ENCODE assay signal across 7 mouse cellular contexts in the genomic region with DNA sequence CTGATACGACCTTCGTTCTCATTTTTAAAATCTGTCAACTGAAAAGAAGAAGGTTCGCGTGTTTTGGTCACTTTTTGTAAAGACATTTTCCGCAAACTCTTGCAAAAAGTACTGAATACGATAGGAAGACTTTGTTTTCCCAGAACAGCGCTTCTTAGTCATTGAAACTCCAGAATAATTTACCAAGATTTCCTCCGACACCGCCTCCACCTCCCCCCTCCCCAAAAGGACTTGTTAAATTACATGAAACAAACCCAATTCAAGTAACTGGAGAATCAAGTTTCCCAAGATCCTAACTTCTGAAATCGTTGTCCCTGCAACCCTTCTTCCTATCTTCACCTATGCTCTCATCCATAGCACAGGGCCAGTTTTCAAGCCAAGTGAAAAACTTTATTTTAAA. TPM values are rescaled to one million over a fixed set of nuclear protein-coding genes. Genes with fewer than 3 reads are reported as not detected.
DNase-seq lines count a peak whose midpoint lies in the region; ATAC-seq lines count a peak whose summit lies in the region.

No protein-coding gene starts in this region.

- H3K4me1 ChIP-seq in neural tube, embryonic 11.5 days (ENCODE audit: control insufficient read depth, insufficient read depth, low read length) = peaks cover 9% of the 10 kb centered on the region; the same call in 1 of the 2 replicates
- H3K4me1 ChIP-seq in embryonic facial prominence, embryonic 15.5 days = 0 out of 2 replicates have a peak, but pooled peaks cover 18% of the 10 kb centered on the region
- H3K4me1 ChIP-seq in limb, embryonic 12.5 days (replicated peaks) = peaks cover 14% of the 10 kb centered on the region
- no peaks in the 10 kb centered on the region for H3K4me1 ChIP-seq in stomach, embryonic 14.5 days (ENCODE audit: control insufficient read depth, insufficient read depth, low read length)

- no peaks in the 10 kb centered on the region for H3K9me3 ChIP-seq in neural tube, embryonic 11.5 days (ENCODE audit: control insufficient read depth, low read length)
- no peaks in the 10 kb centered on the region for H3K9me3 ChIP-seq in embryonic facial prominence, embryonic 15.5 days (replicated peaks)
- H3K9me3 ChIP-seq in limb, embryonic 12.5 days = no peaks in the 10 kb centered on the region
- H3K9me3 ChIP-seq in stomach, embryonic 14.5 days (ENCODE audit: control insufficient read depth, low read depth, low read length) = no peaks in the 10 kb centered on the region

- H3K9ac ChIP-seq in neural tube, embryonic 11.5 days (ENCODE audit: low read length) = peak overlapping the region; percentile 93
- peak overlapping the region; percentile 89 for H3K9ac ChIP-seq in embryonic facial prominence, embryonic 15.5 days
- H3K9ac ChIP-seq in limb, embryonic 12.5 days (replicated peaks) = peak overlapping the region; percentile 90
- peak overlapping the region; percentile 76 for H3K9ac ChIP-seq in stomach, embryonic 14.5 days (replicated peaks; ENCODE audit: low read depth, low read length)

- H3K36me3 ChIP-seq in neural tube, embryonic 11.5 days (ENCODE audit: control insufficient read depth, insufficient read depth, low read length) = no peaks in the 10 kb centered on the region
- no peaks in the 10 kb centered on the region for H3K36me3 ChIP-seq in embryonic facial prominence, embryonic 15.5 days
- H3K36me3 ChIP-seq in limb, embryonic 12.5 days = no peaks in the 10 kb centered on the region; the same call in 1 of the 2 replicates
- no peaks in the 10 kb centered on the region for H3K36me3 ChIP-seq in stomach, embryonic 14.5 days (ENCODE audit: control insufficient read depth, insufficient read depth, low read length)

- no peaks in the 10 kb centered on the region for H3K27me3 ChIP-seq in neural tube, embryonic 11.5 days (ENCODE audit: control insufficient read depth, insufficient read depth, low read length)
- H3K27me3 ChIP-seq in embryonic facial prominence, embryonic 15.5 days = no peaks in the 10 kb centered on the region
- no peaks in the 10 kb centered on the region for H3K27me3 ChIP-seq in limb, embryonic 12.5 days
- no peaks in the 10 kb centered on the region for H3K27me3 ChIP-seq in stomach, embryonic 14.5 days (ENCODE audit: control insufficient read depth, insufficient read depth, low read length)

- WGBS in neural tube, embryonic 11.5 days = 2% methylated on average over 10 of the region's 10 CpGs
- WGBS in embryonic facial prominence, embryonic 15.5 days = under 1% methylated on average over 10 of the region's 10 CpGs
- WGBS in limb, embryonic 12.5 days = 2% methylated on average over 10 of the region's 10 CpGs
- 2% methylated on average over 10 of the region's 10 CpGs for WGBS in stomach, embryonic 14.5 days

- no peak for ATAC-seq in neural tube, embryonic 11.5 days (ENCODE audit: insufficient read depth, low FRiP score, low TSS enrichment)
- ATAC-seq in embryonic facial prominence, embryonic 15.5 days (ENCODE audit: insufficient number of reproducible peaks, low FRiP score, low TSS enrichment, low read depth) = no peak
- no peak for ATAC-seq in limb, embryonic 12.5 days (ENCODE audit: insufficient number of reproducible peaks, insufficient read depth, low FRiP score, low TSS enrichment, low read depth)
- ATAC-seq in stomach, embryonic 14.5 days (ENCODE audit: insufficient number of reproducible peaks, insufficient read depth, low FRiP score, low read depth) = no peak
- no peak for ATAC-seq in erythroid progenitor cell, adult 5-6 weeks (replicated peaks; ENCODE audit: low FRiP score, poor library complexity, severe bottlenecking)

- no peak for DNase-seq in neural tube, embryonic 11.5 days (ENCODE audit: low spot score)
- no peak for DNase-seq in neural tube, embryonic 10.5 days (ENCODE audit: extremely low spot score, low spot score)
- no peak for DNase-seq in right cerebral cortex, postnatal 25 days

- H3K4me3 ChIP-seq in neural tube, embryonic 11.5 days (ENCODE audit: low read depth, low read length) = peak overlapping the region; percentile 90
- H3K4me3 ChIP-seq in embryonic facial prominence, embryonic 15.5 days (replicated peaks) = peak overlapping the region; percentile 92
- peak overlapping the region; percentile 84 for H3K4me3 ChIP-seq in limb, embryonic 12.5 days (replicated peaks)
- H3K4me3 ChIP-seq in stomach, embryonic 14.5 days (ENCODE audit: low read depth, low read length) = peak overlapping the region; percentile 69

- H3K27ac ChIP-seq in neural tube, embryonic 11.5 days (ENCODE audit: low read depth, low read length) = peak overlapping the region; percentile 90
- H3K27ac ChIP-seq in embryonic facial prominence, embryonic 15.5 days (replicated peaks) = peak overlapping the region; percentile 92
- peak overlapping the region; percentile 94 for H3K27ac ChIP-seq in limb, embryonic 12.5 days
- peak overlapping the region; percentile 82 for H3K27ac ChIP-seq in stomach, embryonic 14.5 days (ENCODE audit: low read length)

- H3K4me2 ChIP-seq in neural tube, embryonic 11.5 days (ENCODE audit: low read depth) = peak overlapping the region; percentile 55
- peak overlapping the region; percentile 59 for H3K4me2 ChIP-seq in embryonic facial prominence, embryonic 15.5 days (replicated peaks)
- peak overlapping the region; percentile 70 for H3K4me2 ChIP-seq in limb, embryonic 12.5 days
- H3K4me2 ChIP-seq in stomach, embryonic 14.5 days (replicated peaks; ENCODE audit: low read depth, low read length) = peak overlapping the region; percentile 48

RNA-seq across cellular contexts. Expression of gene Hsd17b12, which starts 0.7 kb away (rescaled TPM):
- 120 and 122 TPM in 2 replicates for polyA plus RNA-seq in neural tube, embryonic 11.5 days (2014; fragmentation: Nextera tagmentation; extraction: Ambion mirVana)
- polyA plus RNA-seq in embryonic facial prominence, embryonic 15.5 days (2015; fragmentation: Nextera tagmentation; extraction: Ambion mirVana) = 123 TPM in 2 replicates
- 96.7 and 98.2 TPM in 2 replicates for polyA plus RNA-seq in limb, embryonic 12.5 days (2016; fragmentation: Nextera tagmentation; extraction: Ambion mirVana)
- polyA plus RNA-seq in stomach, embryonic 14.5 days (2014; fragmentation: Nextera tagmentation; extraction: Ambion mirVana) = 120 and 124 TPM in 2 replicates
- total RNA-seq in erythroid progenitor cell, adult 5-6 weeks (2015; ENCODE audit: low replicate concordance) = 10.9 and 12.6 TPM in 2 replicates
- 12.6 and 13.3 TPM in 2 replicates for total RNA-seq in erythroid progenitor cell, adult 5-6 weeks (2017; ENCODE audit: low replicate concordance)
